Mouse (Mus musculus) MN1 (cell line): ENCODE results near the gene Lrp8.

Source experiments
- DNase-seq: peaks from one replicate; pipeline ENCODE4 v3.0.0-alpha.2; 2016; ENCODE audit warnings: low spot score

Gene Lrp8

DNA sequence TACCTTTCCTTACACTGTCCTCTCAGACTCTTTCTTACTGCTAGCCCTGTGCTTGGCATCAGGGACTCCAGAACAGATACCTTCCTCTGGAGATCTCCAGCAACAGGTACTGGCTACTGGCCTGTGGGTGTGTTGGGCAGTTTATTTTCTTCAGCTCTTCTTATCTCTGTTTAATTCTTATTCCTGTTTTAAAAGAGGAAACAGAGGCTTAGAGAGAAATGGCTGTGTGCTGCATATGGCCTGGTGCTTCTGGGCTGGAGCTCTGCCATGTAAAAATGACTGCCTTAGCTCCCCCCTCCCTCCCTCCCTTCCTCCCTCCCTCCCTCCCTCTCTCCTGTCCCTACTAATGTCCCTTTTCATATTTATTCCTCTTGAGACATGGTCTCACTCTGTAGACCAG, 6.6 kb downstream of the Lrp8 start:
- DNase-seq = no peak

DNA sequence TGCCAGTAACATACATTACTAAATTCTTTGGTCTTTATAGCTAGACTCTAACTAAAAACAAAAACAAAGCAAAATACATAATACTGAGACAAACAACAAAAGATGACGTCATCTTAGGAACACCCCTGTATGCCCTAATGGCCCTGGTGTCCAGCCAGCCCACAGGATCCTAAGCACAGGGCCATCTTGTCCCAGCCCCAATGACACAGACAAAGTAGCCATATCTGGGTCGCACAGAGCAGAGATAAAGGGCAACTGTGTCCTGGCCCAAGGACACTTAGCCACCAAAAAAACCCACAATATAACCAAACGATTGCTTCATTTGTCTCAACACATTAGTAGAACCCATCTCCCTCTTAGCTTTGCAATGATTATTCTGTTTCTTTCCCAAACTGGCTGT, 8.9 kb downstream of the Lrp8 start:
- DNase-seq = no peak

DNA sequence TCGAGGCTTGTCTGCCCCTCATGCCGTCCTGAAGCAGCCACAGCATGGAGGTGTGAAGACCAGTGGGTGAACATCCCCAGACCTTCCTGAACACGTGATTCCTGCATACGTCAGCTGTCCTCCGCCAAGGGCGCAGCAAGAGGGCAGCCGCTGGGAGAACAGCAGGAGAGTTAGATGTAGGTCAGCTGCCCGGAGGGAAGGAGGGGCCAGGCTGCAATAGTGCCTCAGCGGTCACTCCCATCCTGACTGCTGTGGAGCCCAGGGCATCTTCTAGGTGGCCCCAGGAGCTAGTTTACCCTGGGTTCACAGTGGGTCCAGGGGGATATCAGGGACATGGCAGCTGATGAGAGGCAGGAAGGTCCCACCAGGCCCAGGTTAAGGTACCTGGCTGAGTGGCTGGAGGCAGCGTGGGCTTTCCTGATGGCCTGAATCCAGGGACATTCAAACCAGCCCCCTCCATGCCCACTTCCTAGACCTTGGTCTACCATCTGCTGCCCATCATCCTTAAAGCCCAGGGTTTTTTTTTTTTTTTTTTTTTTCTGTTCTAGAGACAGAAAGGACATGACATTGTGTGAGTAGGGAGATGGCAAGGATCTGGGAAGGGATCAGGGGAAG, 9.8 kb downstream of the Lrp8 start:
- no peak for DNase-seq

DNA sequence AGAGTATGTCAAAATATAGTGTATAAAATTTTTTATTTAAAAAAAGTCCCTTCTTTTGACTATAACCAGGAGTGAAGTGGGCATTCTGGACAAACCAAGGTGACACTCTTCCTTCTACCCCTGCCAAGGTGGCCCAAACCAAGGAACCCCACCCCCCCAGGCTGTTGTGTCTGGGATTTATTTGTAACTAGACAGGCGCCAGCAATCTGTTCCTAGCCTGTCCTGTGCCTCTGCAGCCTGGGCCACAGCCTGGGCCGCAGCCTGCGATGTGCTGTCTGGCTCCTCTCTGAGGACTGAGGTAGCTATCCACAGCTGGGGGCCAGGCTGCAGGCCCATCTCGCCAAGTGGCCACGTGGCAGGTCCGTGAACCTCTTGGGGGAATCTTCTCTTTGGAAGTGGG, 10.3 kb downstream of the Lrp8 start:
- DNase-seq = no peak

DNA sequence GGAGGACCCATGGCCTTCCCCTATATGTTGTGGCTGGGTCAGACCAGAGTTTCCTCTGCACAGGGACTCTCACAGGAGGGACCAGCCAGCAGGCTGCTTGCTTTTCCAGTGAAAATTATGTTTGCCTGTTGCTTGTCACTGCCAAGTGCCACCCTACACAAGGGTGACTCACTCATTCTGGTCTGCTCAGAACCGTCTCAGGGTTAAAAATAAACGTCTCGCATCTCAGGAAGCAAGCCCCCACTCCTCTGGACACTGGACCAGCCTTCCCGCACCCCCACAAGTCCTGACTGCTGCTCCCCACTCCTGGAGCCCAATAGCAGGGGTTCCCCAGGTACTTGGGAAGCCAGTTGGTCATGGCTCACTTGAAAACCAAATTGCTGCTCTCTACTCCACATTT, 14.4 kb downstream of the Lrp8 start:
- no peak for DNase-seq

DNA sequence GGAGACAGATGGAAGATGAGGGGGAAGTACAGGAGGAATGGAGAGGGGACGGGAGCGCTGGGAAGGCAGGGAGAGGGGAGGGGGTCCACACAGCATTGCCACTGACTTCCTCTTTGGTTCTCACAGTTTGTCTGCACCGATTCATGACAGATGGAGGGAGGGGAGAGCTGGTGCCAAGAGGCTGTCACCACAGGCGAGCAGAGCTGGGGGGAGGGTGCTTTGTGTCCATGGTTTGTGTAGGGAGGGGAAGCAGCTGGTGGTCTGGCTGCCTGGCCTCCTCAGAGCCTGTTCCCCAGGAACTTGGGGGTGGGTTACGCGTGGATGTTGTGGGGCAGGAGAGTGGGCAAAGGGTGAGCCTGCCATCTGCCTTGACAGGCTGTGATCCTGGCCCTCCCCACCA, 15.4 kb downstream of the Lrp8 start:
- DNase-seq = no peak

DNA sequence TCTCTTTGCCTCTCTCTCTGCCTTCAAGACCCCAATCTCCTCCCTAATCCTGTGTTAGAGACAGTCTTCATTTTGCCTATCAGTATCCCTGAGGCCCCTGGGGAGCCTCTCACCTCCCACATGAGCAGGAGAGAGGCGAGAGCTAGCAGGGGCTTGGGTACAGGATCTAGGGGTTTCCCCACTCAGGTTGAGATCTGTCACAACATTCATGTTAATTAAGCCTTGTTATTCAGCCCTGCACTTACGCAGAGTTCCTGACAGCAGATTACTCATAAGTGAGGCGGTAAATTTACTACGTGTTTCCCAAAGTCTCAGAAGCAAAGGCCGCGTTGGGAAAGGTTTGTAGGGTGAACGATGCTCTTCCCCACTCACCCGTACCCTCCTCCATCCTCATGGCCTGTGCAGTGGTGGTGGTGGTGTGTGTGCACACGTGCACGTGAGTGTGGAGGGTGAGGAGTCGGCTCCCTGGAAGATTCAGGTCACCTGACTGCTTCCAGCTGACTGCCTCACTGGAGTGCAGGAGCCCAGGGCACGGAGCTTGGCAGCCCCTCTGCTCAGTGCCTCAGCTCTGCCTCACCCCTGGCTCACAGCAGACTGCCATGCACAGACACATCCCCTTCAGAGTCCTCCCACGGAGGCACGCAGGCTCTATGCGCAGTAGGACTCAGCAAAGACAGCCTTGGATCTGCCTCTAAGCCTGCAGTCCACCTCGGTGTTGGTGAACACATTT, 18.1 kb downstream of the Lrp8 start:
- DNase-seq = peak; percentile 25

DNA sequence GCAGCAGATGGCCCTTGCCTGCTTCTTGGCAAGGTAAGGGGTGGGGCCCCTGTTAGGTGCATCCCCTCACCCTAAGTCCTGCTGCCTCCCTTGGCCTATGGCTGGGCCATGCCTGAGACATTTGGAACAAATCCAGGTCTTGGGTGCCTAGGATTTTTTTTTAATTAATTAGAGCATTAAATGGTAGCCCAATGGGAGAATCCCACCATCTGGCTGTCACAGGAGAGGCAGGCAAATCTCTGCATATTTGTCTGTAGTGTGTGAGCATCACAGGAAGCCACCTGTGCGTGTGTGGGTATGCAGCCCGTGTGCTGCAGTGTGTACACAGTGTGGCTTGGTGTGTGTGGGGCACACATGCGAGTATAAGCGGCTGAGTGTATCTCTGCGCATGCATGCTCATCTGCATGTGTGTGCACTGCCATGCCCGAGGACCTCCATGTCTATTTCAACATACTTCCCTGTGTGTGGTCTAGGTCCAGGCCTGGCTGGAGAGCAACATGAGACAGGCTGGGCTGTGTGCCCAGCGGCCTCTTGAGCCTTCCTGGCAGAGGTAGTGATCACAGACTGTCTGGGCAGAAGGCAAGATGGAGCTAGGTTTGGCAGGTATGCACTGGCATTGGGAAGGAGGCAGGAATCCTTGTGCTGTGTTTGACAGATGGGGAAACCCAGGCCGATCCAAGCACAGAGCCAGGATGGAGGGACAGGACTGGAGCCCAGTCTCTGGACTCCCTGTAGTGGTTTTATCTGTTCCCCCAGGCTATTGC, 19.0 kb downstream of the Lrp8 start:
- DNase-seq = peak; percentile 50

DNA sequence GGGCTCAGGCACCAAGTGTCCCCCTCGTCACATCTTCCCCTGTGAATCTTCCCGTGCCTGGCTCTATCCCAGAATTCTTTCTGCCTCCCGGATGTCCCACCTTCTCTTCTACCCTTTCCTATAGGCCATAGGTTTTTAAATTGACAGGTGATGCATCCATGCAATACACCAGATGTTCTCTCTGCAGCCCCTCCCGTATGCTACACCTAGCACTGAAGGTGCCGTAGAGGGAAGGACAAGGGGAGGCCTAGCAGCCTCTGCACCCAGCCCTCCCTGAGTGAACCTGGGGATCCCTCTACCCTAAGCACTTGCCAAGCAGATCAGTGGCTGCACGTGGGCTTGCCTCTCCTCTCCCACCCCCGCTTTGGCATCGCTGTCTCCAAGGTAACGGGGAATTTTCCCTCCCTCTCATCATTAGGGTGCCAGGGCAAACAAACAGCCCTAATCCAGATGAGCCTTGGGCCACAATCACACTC, 20.9 kb downstream of the Lrp8 start:
- DNase-seq = no peak

DNA sequence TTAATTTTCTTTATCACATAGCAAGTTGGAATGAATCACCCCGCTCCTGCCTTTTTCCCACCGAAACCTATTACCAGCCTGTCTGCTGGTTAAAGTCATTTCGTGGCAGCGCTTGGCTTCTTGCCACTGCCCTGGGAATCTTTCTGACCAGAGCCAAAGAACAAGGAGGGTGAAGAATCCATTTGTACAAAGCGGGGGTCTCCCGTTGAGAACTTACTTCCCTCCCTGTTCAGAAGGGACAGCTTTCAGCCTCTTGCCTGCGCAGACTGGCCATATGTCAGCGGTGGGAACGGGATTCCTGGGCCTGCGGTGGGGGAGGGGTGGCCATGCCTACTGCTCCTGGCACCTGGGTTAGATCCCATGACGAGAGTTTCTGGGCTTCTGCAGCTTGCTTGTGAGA, 21.4 kb downstream of the Lrp8 start:
- DNase-seq = peak; percentile 56

DNA sequence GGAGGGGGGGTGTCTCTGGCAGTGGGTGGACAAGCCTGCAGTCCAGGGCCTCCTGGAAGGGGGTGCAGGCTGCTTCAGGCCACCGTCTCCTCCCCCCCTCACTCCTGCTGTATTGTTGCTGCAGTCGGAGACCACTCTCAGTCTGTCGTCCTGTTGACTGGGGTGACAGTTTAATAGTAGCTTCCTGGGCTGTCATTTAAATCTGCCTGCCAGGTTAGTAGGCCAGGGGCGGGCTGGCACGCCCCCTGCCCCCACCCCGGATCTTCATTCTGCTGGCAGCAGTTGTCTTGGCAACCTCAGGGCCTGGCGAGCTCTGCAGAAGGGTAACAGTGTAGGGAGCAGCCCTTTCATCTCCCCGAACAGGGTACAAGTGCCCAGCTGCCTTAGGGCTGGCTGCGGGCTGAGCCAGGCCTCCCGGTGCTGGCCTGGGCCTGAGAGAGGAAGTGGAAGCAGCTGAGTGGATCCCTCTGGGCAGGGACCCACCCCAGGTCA, 26.7 kb downstream of the Lrp8 start:
- peak; percentile 49 for DNase-seq

DNA sequence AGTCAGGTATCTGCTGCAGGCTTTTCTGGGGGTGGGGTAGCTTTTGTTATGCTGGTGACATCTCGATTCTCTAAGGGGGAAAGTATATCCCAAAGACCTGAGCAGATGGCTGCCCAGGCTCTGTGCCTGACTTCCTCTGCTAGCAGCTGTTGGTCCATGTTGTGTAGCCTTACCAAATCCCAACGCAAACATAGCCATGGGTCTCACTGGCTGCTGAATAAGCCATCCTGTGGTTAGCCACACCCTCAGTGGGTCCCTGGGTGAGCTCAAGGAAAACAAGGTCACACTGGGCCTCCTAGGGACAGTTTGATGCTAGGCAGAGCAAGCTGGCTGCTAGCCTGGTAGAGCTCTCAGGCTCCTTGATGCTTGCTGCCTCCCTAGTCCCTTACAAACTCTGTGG, 27.6 kb downstream of the Lrp8 start:
- DNase-seq = peak; percentile 21

DNA sequence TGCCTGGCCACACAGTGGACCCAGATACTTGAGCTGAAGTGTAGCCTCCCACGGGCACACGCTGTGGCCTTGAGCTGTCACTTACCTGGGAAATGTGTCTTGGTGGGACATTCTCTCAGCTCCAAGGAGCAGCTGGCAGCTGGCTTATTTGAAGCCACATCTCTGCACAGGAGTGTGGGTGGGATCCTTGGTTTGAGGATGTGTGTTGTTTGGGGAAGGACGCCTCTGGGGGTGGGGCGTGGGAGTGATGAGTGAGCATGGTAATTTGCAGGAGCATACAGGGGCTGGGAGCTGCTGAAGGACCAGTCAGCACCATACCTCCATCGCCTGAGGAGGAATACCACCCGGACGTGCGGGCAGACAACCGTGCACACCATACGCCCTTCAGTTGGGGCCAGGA, 28.1 kb downstream of the Lrp8 start:
- DNase-seq = no peak

DNA sequence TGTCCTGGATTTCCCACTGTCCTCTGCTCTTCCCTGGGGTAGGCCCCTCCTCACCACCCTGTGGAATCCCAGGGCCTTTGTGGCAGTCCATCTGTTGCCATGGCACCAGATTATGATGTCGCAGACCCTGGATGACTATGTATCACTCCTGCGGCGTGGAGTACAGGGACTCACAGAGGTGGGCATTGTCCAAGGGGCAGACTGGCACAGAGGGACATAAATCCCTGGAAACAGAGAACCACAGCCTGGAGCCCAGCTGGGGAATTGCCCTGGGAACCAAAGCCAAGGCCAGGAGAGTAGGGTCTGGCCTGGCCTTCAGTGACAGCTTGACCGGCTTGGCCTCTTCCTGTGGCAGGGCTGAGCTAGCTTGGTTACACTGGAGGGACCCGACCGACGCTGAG, 28.8 kb downstream of the Lrp8 start:
- DNase-seq = no peak

DNA sequence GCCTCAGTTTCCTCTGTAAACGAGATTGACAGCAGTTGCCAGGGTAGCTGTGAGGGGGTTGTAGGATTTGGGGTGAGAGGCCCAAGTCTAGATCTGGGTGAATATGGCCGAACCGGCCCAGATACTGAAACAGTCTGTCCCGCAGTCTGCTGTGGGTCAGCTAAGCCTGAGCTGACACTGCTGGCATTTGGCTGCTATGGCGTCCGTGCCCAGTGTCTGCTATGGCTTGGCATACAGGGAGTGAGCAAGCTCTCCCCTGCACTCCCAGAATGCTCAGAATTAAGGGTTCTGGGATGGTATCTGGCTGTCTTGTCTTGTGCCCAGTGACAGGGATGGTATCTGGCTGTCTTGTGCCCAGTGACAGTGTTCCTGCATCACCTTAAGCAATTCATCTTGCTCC, 29.6 kb downstream of the Lrp8 start:
- DNase-seq = no peak

DNA sequence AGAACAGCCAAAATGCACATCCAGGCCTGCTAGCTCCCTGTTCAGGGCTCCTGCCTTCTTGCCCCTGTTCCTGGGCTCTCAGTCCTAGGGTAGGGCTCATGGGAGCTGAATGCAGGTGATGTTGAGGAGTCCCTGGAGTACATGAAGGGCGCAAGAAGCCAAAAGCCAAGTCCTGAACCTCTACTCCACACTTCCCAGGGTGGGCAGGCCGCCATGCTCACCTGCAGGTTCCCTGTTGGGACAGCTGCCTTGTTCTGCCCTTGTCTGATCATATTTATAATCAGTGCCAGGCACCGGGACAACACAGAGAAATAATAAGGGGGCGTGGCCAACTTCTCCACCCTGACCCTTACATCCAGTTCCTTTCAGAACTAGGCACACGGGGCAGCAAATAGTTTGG, 31.5 kb downstream of the Lrp8 start:
- DNase-seq = no peak

DNA sequence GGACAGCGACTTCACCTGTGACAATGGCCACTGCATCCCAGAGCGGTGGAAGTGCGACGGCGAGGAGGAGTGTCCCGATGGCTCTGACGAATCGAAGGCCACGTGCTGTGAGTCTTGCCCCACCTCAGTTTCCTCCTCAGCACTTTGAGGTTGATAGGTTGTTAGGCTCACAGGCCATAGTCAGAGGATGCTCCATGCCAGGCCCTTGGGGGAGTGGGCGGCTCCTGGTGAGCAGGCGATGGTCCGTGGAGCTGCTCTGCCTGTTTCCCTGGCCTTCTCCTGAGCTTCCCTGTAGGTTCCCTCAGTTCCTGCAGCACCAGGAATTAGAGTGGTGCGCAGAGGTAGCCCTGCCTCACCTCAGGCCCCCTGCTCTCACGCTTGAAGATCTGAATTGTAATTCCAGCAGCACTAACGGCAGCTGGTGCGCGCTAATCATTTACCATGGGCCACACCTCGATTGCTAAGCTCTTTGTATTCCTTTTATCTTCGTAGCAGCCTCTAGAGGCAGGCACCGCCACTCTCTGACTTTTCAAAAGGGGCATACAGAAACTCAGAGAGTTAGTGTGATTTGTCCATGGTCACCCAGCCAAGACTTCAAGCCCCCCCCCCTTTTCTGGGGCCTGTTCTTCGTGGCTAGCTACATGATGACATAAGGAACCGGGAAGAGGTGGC, 32.7 kb downstream of the Lrp8 start:
- no peak for DNase-seq

DNA sequence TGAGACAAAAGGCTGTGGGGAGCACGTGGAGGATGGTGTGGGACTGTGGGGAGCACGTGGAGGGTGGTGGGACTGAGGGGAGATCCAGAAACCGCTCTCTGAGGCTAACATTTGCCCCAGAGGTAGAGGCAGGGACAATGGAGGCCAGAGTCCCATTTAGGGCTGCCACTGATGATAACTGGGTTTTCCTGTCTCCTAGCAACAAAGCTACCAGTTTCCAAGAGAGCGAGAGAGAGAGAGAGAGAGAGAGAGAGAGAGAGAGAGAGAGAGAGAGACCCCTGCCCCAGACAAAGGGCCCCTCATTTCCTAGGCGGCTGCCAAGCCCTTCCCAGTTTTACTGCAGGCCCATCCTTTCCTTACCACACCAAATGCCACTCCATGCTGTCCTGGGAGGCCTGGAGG, 33.4 kb downstream of the Lrp8 start:
- DNase-seq = no peak

DNA sequence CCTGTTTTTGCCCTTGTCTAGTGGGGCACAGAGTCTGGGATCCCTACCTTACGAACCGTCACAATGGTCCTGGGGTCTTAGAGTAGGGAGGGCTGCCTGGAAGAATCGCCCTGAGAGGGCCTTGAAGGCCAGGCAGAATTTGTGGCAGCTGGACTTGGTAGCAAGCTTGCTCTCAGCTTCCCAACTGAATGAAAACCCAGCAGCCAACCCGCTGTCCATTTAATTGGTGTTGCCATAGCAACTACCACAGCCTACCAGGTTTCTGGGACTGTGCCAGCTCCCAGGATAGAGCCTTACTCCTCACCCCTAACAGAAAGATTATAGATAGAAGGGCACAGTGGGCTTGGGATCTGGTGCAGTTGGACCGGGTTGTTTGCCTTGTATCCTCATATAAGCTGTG, 34.7 kb downstream of the Lrp8 start:
- DNase-seq = peak; percentile 88

DNA sequence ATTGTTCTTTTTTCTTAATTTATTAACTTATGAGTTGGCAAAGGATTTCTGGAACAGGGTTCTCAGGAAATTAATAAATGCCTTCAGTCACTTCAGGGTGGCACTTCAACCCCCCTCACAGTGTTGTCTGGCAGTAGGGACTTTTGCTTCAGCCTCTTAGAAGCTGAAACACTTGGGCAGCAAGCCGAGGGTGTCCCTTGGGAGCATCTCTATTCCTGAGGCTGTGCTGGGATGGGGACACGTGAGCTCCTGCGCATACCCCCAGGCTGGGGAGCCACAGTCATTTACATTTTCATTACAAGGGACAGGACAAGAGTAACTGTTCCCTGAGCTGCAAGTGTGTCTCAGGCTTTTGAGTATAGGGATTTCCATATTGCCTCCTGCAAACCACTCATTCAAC, 35.8 kb downstream of the Lrp8 start:
- peak; percentile 50 for DNase-seq

DNA sequence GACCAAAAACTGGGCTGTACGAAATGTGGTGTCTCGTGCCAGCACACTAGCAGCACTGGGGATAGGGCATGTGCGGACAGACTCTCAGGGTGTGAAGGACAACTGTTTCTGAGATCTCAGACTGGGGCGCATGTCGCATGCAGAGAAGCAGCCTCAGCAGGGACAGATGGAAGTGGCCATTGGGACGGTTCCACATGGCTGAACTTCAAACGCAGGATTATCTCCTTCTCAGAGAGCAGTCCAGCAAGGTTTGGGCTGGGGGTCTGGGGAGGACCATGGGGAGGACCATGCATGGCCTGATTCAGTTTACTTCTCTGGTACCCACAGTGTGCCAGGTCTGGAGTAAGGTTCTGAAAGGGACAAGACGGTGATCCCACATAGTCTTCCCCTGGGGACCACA, 41.6 kb downstream of the Lrp8 start:
- no peak for DNase-seq

DNA sequence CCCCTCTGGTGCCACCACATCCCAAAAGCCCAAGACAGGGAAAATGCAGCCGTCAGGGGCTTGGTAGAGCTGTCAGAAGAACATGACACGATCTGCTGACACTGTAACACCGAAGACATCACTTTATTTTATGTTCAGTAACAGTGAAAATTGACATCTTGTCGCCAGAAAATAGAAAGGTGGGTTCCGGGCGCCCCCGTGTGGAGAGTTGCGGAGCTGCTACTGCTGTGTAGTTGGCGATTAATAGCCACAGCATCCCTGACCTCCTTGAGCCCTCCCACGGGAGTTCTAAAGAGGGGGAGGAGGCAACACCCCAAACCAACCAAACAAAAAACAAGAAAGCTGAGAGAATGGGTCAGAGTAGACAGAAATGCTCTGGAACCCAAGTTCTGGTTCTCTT, 42.9 kb downstream of the Lrp8 start:
- peak; percentile 62 for DNase-seq

DNA sequence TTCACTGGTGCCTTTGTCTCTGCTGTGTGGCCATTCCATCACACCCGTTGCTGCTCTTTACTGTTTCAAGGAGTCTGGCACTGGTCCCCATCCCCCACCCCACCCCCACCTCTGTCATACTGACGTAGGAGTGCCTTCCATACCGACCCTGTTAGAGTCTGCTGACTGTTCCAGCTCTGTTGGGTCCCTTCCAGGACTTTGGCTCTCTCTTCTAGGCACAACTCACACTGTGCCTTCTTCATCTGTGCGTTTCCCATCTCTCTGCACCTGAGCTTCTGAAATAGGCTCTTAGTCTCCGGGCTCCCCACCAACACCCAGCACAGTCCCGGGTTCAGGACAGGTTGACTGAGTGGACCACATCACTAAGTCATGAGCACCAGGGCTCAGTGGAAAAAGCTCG, 44.7 kb downstream of the Lrp8 start:
- no peak for DNase-seq
